Mouse (Mus musculus): Measurements from ENCODE around the gene Sorbs2.

Gene Sorbs2

DNA sequence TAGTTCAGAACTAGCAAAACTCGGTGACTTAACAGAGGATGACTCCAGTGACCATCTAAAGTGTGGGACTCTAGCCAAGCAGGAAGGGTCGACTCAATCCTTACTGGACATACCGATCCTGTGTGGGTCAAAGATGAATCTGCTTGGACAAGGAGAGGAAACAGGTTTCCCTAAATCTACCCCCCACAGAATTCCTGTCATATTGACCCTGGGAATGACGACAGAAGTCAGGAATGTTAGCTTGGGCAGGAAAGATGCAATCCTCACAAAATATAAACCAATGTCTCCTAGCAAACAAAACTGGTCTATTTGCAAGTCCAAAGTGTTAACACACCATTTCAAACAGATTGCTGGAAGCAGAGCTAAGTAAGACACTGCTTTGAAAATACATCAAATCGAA lies 118.8 kb downstream of the Sorbs2 start:
- no peak for DNase-seq

DNA sequence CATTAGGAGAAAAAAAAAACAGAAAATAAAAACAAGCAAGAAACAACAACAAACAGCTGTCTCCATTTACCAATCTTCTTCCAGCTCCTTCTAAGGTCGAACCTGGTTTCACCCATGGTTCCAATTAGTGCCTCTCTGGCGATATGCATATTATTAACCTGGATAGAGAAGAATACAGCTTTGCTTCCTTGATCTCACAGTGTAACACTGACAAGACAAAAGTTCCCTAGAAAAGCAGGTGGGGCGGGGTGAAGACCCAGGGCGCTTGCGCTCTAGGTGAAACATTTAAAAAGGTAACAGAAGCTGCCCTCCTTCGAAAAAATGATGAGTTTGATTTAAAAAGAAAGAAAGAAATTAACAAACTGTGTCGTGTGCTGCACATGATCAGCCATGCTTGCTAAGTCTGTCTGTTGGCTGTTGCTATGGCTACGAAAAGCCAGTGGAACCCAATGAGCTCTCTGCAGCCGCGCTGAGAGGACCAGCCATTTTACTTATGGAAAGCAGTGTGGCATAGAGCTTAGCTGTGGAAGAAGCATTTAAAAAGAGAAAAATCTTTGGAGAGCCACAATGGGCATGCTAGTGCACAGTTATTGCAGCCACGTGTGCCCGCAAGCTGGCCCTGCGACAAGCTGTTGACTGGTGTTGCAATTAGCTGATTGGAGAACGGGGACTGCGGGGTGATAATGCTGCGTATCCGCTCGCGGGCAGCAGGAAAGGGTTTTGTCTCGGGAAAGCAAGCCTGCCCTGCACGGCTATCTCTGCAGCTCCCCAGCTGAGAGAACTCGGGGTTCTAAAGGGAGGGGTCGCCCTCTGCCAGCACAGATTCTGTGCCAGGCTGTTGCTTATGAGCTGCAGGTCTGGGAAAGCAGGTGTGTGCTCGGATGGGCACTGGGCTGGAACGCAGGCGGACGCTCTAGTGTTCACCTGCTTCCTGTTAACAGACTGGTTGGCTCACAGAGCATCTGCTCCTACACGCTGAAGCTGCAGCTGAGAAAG lies 120.0 kb downstream of the Sorbs2 start:
- peak; percentile 77 for DNase-seq

DNA sequence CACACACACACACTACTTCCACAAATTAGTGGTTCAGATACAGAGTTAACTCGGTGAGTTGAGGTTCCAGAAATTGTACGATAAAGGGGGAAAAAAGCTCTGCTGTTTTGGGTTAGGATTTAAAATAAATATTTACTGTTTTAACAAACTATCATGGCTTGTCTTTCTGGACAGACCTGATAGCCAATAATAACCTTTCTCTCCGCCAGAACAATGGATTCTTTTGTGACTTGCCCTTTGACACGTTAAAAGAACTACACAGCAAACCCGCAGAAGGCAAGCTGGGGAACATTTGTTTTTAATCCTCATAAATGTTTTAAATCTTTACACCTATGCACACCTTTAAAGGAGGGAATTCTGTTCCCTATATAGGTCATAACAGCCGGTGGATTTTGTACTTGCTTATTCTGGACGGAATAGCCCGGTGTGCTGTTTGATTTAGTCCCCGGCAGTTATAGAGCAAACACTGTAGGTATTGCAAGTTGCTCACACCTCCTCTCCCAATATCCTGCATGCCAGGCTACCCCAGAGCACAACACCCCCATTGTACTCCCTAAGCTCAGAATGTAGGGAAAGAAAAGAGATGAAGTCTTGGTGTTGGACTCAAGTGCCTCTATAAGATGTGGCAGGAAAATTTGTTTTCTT lies 121.0 kb downstream of the Sorbs2 start:
- DNase-seq = no peak

DNA sequence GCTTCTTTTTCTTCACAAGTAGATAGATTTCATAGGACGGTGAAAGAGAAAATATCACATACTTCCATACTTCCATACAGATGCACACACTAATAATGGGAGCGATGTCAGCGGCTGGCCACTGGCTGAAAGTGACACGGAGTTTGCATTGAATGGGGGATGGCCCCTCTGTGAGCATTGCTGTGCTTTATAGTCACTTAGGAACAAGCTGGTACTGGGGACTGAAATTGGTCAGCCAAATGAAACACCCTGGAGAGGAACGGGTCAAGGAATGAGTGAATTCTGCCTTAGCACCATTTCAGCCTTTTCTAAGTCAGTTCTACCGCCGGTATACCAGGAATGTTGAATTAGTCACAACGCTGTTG lies 121.5 kb downstream of the Sorbs2 start:
- DNase-seq = no peak

DNA sequence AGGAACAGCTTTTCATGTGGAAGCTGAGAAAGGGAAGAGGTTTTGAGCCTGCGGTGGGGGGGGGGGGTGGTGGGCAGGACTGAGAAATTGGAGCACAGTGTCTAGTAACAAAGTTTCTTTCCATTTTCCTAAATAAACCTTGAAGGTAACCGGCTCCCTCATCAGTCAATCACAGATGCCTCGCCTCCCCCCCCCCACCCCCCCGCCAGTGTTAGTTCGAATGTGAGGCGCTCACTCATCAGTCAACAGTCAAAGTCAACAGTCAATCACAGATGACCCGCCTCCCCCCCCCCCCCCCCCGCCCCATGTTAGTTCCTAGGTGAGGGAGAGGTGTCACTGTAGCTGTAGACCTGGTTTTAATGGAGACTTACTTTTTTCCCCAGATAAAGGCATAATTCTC lies 123.4 kb downstream of the Sorbs2 start:
- no peak for DNase-seq

DNA sequence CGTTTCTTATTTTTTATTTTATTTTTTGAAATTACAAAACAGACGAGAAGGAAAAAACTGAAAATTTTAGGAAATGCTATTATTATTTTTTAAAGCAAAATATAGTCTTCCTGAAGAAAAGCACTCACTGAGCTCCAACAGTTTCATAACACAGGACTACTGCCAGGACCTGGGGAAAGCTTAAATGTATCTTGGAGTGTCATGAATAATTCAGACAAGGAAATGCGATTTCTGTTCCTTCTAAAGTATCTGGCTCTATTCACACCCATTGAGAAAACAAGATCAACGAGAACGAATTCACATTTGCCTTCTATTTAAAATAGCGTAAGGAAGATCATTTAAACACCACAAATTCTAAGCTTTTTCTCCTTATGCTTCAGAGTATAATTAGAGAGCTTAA lies 127.6 kb downstream of the Sorbs2 start:
- no peak for DNase-seq

DNA sequence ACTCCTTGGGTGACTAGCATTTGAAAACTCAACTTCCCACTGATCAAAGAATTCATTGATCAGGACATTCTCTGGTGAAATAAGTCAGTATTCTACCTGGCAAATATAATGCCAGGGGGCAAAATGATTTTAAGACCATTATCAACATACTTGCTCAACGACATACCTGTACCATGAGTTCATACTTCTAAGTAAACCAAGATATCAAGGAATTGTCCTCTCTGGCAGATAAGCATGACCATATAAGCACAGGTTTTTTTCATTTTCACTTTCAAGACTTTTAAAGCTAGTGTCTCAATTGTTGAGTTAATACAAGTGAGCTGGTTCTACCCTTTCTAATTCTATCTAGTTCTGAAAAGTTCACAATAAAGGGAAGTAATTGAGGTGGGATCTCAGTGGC lies 130.2 kb downstream of the Sorbs2 start:
- DNase-seq = no peak

DNA sequence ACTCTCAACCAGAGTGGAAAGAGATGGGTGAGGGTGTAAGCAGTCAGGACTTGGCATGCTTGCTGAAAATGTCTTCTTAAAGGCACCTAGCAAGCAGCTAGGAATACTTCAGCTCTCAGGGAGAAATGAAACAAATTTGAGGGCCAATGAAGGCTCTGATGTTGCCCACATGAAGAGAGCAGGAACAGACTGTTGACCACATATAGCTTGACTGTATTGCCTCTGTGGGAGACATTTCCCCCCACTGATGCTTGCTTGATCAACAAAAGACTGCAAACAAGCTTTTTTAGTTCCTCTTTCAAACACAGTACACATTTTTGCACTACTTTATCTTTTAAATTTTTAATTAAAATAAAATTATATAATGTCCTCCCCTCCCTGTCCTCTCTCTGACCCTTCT lies 131.9 kb downstream of the Sorbs2 start:
- DNase-seq = no peak

DNA sequence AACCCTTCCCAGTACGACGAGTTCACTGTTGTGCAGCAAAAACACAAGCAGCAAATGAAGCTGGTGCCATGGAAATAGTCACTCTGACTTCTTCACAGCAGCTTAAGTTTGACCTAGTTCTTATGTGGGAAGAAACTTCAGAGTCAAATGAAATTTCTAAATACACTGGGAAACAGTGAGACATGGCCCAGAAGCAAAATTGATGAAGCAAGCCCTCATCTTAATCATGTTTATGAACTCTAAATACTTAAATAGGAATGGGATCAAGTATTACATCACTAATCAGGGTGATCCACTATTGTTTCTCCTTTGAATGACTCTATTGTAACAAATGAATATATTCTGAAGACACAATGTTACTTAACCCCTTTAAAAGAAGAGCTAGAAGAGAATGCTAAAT lies 137.1 kb downstream of the Sorbs2 start:
- DNase-seq = no peak

DNA sequence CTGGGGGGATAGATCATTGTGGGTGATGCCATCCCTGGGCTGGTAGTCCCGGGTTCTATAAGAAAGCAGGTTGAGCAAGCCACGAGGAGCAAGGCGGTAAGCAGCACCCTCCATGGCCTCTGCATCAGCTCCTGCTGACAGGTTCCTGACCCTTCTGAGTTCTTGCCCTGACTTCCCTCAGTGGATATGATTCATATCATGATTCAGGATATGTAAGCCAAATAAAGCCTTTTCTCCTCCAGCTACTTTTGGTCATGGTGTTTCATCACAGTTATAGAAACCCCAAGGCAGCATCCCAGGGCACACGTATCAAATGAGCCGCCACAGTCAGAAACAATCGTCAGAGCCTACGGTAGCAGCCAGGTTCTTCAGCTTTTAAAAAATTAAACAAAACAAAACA lies 141.5 kb downstream of the Sorbs2 start:
- DNase-seq = no peak

DNA sequence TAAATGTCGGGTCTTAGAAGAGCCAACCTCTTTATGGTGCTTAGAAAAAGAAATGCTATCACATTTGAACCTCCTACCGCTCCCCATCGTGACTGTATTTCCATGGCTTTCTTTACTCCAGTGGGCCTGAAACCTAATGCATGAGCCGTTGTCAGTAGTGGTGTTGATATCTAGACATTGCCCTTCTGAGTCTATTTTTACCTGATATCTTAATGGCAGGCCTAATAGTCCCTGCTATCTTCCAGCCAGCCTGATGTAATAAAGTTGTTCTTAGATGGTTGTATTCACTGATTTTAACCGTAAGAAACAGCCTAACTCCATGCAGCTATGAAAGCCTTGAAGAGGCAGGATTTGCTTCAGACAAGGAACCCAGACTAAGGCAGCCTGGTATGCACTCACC lies 142.4 kb downstream of the Sorbs2 start:
- no peak for DNase-seq

DNA sequence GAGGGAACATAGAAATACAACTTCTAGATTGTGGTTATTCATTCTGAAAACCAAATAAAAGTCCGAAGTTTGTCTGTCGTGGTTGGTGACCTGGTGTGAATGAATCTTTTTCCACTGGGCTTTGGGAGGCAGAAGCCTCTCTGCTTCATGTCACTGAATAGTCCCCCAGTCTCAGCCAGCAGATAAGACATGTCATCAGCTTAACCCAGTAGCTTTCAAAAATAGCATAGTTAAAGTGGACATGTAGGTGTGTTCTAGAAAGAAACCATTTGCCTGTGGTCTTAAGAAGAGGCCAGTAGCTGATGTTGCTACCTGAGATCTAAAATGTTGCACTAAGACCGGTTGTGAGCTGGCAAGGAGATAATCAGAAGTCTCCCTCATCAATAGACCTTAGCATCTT lies 150.4 kb downstream of the Sorbs2 start:
- no peak for DNase-seq

DNA sequence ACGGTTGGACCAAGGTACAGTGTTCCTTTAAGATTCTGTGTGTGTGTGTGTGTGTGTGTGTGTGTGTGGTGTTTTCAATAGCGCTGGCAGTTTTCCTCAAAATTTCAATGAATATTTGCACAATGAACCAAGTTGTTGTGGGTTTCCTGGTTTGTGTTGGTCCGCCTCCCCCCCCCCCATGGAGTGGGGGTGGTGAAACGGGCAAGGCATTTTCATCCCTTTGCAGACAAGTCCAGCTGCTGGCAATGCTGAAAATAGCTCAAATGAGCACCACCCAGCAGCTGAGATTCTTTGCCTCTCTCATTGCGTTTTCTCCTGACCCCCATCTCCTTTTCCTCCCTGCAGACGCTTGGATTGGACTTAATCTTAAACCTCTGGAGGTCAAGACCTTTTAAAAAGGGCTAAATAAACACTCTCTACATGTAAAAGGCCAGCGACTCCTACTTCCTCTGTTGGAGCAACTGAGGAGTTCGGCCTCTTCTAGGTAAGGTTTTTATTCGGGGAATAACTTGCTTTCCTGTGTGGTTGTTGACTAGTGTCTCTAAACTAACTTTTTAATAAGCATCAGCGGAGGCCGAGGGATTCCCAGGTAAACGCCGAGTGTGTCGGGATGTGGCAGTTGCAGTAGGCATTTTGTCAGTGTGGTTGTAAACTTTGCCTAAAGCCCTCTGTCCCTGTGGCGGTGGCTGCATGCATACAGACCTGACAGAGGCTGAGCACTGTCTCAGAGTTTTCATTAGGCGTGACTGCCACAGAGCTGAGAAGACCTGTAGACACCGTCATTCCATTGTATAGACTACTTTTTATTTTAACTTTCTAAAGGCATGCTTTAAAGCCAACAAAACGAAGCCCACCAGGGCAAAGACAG lies 151.1 kb downstream of the Sorbs2 start:
- no peak for DNase-seq

DNA sequence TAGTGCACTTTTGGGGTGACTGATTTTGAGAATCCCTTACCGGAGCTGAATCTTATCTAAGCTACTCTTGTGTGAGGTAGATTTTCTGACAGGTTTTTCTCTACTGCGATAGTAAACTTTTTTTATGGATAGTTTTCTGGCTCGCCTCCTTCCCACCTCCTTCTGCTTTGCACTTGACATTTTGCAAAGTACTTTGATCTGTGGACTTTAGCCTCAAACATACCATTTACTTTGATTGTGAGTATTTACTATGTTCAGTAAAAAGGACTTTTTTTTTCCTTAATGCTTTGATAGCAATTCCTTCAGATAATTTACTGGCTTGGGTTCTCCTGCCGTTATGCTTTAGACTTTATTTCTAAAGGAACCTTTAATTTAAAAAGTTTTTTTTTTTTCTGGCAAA lies 151.9 kb downstream of the Sorbs2 start:
- DNase-seq = no peak

DNA sequence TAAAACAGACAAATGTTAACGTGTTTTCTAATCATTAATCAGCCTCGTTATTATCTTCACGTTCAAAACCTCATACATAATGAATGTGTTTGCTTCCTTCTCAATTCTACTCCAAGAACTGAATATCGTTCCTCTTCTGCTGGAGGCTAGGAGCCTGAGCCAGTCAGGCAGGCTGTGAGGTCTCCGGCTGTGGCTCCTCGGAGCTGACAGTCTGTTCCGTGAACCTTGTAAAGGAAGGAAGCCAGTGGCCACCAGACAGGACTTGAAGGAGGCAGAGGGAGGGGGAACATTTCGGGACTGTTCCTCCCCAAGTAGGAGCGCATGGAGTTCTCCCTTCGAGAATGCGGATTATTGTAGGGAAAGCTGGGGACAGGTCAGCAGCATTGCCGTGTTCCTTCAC lies 153.0 kb downstream of the Sorbs2 start:
- no peak for DNase-seq

DNA sequence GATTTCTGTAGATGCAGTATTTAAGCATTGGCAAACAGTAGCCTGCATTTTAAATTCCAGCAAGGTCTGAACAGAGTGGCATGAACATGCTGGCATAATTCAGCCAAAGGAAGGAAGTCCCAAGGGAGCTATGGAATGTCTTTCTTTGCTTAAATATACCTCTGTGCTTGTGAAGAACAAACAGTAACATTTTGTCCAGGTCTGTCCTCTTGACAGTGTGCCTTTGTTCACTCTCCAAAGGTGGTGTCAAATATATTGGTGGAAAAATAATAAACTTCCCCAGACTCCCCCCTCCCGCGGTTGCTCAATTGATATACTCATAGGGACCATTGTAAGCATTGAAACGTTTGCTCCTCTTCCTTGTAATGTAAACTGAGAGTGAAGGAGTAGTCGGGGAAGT lies 154.0 kb downstream of the Sorbs2 start:
- no peak for DNase-seq

DNA sequence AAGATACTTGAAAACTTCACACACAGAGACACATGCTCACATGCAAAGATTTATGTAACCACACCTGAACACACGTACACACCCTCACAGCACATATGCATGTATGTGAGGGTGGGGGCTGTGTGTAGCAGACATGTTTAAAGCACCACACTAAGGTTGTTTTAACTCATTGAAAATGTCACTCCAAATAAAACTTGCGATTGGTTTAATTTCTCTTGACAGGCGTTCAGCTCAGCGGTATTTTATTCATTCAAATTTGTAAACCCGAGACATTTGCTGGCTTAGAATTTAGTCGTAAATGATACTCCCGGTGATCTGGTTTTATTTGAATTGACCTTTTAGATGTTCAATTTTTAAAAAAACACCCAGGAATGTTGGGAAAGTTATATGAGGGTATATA lies 158.6 kb downstream of the Sorbs2 start:
- DNase-seq = no peak

DNA sequence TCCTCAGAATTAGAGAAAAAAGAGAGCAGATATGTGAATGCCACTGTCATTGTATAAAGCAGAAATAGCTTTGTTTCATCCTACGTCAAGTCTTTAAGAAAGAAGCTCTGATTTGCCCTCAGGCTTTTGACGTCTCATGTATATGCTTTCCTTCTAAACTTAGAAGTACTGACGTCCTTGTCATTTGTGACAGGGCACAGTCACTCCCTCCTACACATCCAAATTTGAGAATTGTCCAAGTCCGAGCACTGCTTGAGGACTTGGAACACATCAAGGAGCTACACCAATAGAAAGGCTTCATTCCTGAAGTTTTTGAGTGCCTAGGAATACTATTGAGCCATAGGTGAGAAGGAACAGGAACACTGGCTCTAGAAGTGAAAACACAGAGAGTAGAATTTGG lies 165.6 kb downstream of the Sorbs2 start:
- DNase-seq = no peak

DNA sequence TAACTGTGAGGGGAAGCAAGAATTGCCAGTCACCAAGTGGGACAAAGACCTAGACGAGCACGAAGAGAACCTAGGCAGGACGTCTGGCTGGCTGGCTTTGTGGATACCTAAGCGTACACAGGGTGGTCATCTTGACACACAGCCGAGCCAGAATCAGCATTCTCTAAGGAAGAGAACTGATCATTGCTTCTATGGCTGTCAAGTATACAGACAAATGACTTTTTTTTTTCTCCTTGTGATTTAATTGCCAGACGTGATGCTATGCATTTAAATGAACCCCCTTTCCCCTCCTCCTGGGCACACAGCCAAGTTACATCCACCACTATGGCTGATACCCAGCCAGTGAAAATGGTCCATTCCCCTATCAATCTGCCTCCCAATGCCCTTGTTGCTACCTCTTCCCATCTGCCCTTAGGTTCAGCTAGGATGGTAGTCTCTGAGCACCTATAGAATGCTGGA lies 168.3 kb downstream of the Sorbs2 start:
- no peak for DNase-seq

DNA sequence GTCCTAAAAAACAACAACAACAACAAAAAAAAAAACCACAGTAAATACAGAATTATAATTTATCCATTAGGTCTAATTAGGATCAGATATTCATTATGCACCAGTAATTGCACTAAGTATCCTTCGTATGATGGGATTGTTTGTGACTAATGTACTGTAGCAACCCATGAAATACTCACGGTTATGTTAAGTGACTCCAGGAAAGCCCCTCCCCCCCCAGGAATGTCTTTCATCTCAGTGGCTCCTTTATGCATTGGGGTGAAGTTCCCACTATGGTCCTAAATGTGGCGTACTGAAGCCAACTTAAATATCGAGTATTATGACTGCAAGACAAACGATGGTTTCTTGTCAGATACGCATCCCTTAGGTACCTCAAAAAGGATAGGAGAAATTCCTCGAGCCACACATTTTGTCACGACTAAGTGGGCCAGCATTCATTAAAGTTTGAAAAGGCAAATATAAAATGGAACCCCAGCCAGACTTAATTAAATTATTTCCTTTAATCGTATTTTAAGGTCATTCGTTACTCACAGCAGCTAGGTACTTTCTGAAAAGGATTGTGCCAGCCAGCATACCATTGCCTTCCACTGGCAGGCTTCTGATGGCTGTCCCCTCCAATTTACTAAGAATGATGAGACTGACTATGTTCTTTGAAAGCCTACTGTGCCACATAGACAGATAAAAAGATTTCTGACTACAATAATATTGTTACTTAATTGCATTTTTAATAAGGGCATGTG lies 169.7 kb downstream of the Sorbs2 start:
- no peak for DNase-seq

DNA sequence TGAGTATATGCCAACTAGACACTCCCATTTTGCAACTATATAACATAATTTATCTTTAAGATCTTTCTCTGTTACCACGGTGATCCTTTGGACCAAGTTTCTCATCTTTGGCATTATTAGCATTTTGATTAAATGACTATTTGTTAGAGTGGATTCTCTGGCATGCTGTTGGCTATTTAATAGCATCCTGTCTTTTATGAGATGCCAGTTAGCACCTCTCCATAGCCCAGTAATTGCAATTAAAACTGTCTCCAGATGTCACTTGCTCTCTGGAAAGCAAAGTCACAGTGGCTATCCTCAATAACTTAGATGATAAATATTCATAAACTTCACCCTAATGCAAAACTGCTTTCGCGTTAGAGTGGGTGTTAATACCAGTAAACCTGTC lies 170.3 kb downstream of the Sorbs2 start:
- DNase-seq = no peak

DNA sequence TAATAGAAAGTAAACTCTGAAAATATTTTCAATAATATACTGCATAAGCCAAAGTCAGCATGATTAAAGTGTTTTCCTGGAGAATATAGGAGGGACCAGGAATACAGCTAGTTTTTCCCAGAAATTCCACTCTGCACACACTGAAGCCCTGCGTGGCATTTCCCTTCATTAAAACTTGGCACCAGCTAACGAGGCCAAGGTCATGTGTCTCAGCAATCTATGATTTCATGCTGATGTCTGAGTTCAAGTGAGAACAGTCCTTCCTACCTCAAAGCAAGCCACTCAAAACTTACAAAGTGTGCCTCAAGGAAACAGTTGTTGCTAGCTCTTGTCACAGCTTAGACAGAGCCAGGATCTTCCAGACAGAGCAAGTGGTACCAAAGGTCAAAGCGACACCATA lies 173.6 kb downstream of the Sorbs2 start:
- no peak for DNase-seq

Data from cerebellum, adult 11-12 months (tissue).